Mouse (Mus musculus) heart, embryonic 13.5 days (tissue): Measurements from ENCODE around the gene Zfp971. TPM values are rescaled to one million over a fixed set of nuclear protein-coding genes. Genes with fewer than 3 reads are reported as not detected.
"Not testable (repeated sequence)": the region's sequence is repeated elsewhere in the genome, so short reads cannot be mapped to it uniquely, and the experiment has no call there.

Experiments used
- ATAC-seq: fragments of 200-750 bp; cut with Nextera tagmentation; 2 replicates; pipeline ENCODE4 v1.8.0; 2017; ENCODE audit warnings: moderate TSS enrichment; ENCODE audit not compliant: insufficient number of reproducible peaks, low FRiP score, low TSS enrichment; ENCODE audit errors: extremely low read depth
- H3K27ac ChIP-seq: fragments of 300-500 bp; sonication (generic); replicated peaks from 2 replicates; pipeline ENCODE4 v1.5.1; 2015; ENCODE audit warnings: moderate library complexity, mild to moderate bottlenecking, inconsistent platforms
- H3K27me3 ChIP-seq: fragments of 300-500 bp; sonication (generic); replicated peaks from 2 replicates; pipeline ENCODE4 v1.6.1; 2015; ENCODE audit warnings: mild to moderate bottlenecking, inconsistent platforms
- H3K36me3 ChIP-seq: fragments of 300-500 bp; sonication (generic); 2 replicates; pipeline ENCODE4 v1.6.1; 2015; ENCODE audit warnings: mild to moderate bottlenecking, inconsistent platforms
- H3K4me1 ChIP-seq: fragments of 300-500 bp; sonication (generic); 2 replicates; pipeline ENCODE4 v1.6.1; 2015; ENCODE audit warnings: inconsistent platforms
- H3K4me2 ChIP-seq: fragments of 300-500 bp; sonication (generic); 2 replicates; pipeline ENCODE4 v1.6.1; 2015; ENCODE audit warnings: inconsistent platforms, mild to moderate bottlenecking, moderate library complexity
- H3K4me3 ChIP-seq: fragments of 300-500 bp; sonication (generic); 2 replicates; pipeline ENCODE4 v1.5.1; 2015; ENCODE audit warnings: moderate library complexity, mild to moderate bottlenecking, inconsistent platforms
- H3K9ac ChIP-seq: fragments of 300-500 bp; sonication (generic); 2 replicates; pipeline ENCODE4 v1.6.1; 2015; ENCODE audit warnings: inconsistent platforms, mild to moderate bottlenecking, moderate library complexity
- H3K9me3 ChIP-seq: fragments of 300-500 bp; sonication (generic); 2 replicates; pipeline ENCODE4 v1.6.1; 2016; ENCODE audit warnings: inconsistent platforms
- WGBS: fragments of 180-500 bp; shearing (Covaris S2); methylation state at CpG from one replicate; pipeline ENCODE4 v1.1.7; 2015; ENCODE audit warnings: mixed read lengths; 5-methylcytosine and 5-hydroxymethylcytosine counted together
- polyA plus RNA-seq: library from polyadenylated mRNA; unstranded; fragments of >200 nt; fragmentation: Nextera tagmentation; extraction: Ambion mirVana; gene quantifications from 2 replicates; pipeline ENCODE4 v1.2.1, GENCODE M21; 2015

Gene Zfp971
- polyA plus RNA-seq = 13.0 and 17.2 TPM in 2 replicates

DNA sequence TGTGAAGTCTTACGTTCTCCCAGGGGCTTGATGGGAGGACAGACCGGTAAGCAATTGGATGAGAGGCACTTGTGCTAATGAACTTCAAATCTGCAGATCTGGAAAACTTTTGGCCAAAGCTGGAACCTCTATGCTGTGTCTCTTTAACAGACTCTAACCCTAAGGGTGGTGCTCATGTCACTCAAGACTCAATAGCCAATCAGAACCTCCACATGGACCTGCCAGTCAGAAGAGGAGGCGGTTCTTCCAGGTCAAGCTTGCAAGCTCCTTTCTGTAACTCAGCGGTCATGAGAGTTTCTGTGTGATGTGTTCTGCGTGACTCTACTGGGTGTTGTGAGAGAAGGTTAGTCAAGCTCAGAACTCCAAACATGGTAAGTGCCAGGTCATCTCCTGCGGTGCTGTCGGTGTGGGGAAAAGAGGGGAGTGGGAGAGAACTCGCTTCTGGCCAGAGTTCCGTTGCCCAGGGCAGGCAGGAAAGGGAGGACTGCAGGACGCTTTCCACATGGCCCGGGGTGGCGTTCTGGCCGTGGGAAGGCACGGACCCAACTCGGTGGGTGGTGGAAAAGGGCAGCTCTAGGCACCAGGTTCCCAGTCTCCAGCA is at the start of gene Zfp971:
Zfp971 (plus strand) TSS at position 274 of the 601 bp plus-strand sequence.
- Histone ChIP-seq H3K27ac (peak within 1 kb of the TSS; percentile 50; the same call in 1 of the 2 replicates), H3K9ac (peak within 1 kb of the TSS; percentile 85), H3K4me3 (peak within 1 kb of the TSS; percentile 71), H3K4me2 (peak within 1 kb of the TSS; percentile 69)
- ATAC-seq, H3K27me3 ChIP-seq, H3K9me3 ChIP-seq, H3K4me1 ChIP-seq, H3K36me3 ChIP-seq: not testable (repeated sequence)
- 1% methylated on average over 13 of the region's 15 CpGs for WGBS

- not testable (repeated sequence) for H3K4me3 ChIP-seq, H3K27ac ChIP-seq, H3K36me3 ChIP-seq, H3K9ac ChIP-seq, H3K4me2 ChIP-seq, H3K27me3 ChIP-seq, ATAC-seq, H3K9me3 ChIP-seq, H3K4me1 ChIP-seq
- 65% methylated on average over 7 of the region's 7 CpGs for WGBS
Measured at GRCm38 (mm10) chr2:177974814-177975213, 48.3 kb upstream of the Zfp971 start.

- H3K9ac ChIP-seq, H3K4me2 ChIP-seq, H3K36me3 ChIP-seq, H3K4me1 ChIP-seq, ATAC-seq, H3K4me3 ChIP-seq, H3K9me3 ChIP-seq, H3K27me3 ChIP-seq, H3K27ac ChIP-seq: not testable (repeated sequence)
- WGBS = 65% methylated on average over 3 of the region's 3 CpGs
Measured at GRCm38 (mm10) chr2:178019486-178019885, 3.6 kb upstream of the Zfp971 start.

DNA sequence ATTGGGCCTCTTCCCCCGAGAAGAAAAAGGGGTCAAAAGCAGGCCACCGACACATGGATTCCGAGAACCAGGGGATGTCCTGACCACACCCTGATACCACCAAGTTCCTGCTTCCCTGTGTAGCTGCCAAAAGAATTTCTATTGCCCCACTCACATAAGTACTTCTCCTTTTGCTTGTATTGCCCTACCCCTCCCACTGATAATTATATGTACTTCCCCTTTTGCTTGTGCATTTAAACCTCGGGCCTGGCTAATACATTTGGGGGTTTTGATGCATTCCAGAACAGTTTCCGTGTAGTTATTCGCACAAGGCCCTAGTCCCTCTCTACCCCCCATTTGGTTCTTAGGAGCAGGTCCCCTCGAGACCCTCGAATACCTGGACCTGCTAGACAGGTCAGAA is 2.3 kb upstream of the Zfp971 start:
- WGBS = 66% methylated on average over 8 of the region's 8 CpGs
- not testable (repeated sequence) for H3K4me3 ChIP-seq, H3K4me1 ChIP-seq, H3K27me3 ChIP-seq, H3K4me2 ChIP-seq, H3K27ac ChIP-seq, H3K9ac ChIP-seq, ATAC-seq, H3K36me3 ChIP-seq, H3K9me3 ChIP-seq

DNA sequence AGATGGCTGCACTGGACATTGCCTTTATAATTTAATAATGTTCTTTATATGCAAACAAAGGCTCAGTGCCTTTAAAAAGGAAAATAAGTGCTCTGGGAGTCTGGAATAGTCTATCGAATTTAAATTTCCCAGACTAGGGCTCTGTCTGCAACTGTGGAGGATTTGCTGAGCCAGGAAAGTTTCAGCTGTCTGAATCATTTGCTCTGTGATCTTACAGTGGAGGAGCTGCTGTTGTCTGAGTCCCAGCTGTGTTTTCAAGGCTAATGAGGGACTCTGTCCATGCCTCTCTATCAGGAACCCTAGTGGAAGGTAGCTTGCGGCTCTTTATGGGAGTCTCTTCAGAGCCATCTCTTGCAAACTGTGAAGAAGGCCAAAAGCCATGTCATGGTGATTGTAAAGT is 777 bp downstream of the Zfp971 start:
- ATAC-seq, H3K9me3 ChIP-seq, H3K36me3 ChIP-seq, H3K27ac ChIP-seq, H3K4me1 ChIP-seq, H3K27me3 ChIP-seq: not testable (repeated sequence)
- Histone ChIP-seq H3K4me3 (peak overlapping the region; percentile 71), H3K9ac (peak overlapping the region; percentile 85), H3K4me2 (peak overlapping the region; percentile 69)
- WGBS = 16% methylated on average over 2 of the region's 2 CpGs

DNA sequence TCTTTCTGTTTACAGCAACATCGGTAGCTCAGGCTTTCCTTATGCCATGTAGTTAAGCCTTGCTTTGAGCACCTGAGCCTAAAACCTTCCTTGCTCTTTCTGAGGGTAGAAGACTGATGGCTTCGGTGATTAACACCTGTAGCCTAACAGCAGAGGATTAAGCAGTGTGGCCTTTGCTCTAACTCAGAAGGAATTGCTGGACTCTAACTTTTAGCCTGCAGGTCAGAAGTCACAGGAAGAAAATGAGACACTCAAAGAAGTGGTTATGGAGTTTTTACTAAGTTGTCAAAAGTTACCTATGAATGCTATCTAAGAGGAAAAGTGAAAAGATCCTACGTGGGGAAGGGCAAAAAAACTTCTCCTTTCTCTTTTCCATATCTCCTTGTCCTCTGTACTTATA is 4.5 kb downstream of the Zfp971 start:
- not testable (repeated sequence) for H3K9ac ChIP-seq, H3K36me3 ChIP-seq, H3K4me1 ChIP-seq, H3K27me3 ChIP-seq, H3K4me2 ChIP-seq, ATAC-seq, H3K4me3 ChIP-seq, H3K9me3 ChIP-seq, H3K27ac ChIP-seq
- 85% methylated on average over 3 of the region's 3 CpGs for whole genome bisulfite sequencing

GRCm38 (mm10) chr2:178058195-178058594 is 35.1 kb downstream of the Zfp971 start:
- no peak overlapping the region for H3K4me2 ChIP-seq
- no peak overlapping the region for H3K4me3 ChIP-seq
- peaks cover 3% of the 10 kb centered on the region; the same call in 1 of the 2 replicates for H3K4me1 ChIP-seq
- H3K9me3 ChIP-seq = 0 out of 2 replicates have a peak, but pooled peaks cover 4% of the 10 kb centered on the region
- no peak overlapping the region for H3K9ac ChIP-seq
- H3K27me3 ChIP-seq = no peaks in the 10 kb centered on the region
- H3K36me3 ChIP-seq = peaks cover 23% of the 10 kb centered on the region
- no peak for ATAC-seq
- H3K27ac ChIP-seq = no peak overlapping the region
- 9% methylated on average over 1 of the region's 1 CpGs for WGBS

DNA sequence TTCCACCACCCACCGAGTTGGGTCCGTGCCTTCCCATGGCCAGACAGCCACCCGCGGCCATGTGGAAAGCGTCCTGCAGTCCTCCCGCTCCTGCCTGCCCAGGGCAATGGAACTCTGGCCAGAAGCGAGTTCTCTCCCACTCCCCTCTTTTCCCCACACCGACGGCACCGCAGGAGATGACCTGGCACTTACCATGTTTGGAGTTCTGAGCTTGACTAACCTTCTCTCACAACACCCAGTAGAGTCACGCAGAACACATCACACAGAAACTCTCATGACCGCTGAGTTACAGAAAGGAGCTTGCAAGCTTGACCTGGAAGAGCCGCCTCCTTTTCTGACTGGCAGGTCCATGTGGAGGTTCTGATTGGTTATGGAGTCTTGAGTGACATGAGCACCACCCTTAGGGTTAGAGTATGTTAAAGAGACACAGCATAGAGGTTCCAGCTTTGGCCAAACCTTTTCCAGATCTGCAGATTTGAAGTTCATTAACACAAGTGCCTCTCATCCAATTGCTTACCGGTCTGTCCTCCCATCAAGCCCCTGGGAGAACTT is 55.2 kb downstream of the Zfp971 start, which contains the start of gene Zfp931:
Zfp931 (minus strand) TSS at position 311 of the 552 bp plus-strand sequence.
- H3K27me3 ChIP-seq, H3K4me1 ChIP-seq, H3K9me3 ChIP-seq, H3K27ac ChIP-seq, ATAC-seq, H3K36me3 ChIP-seq: not testable (repeated sequence)
- 0% methylated on average over 6 of the region's 14 CpGs for WGBS
- Histone ChIP-seq H3K4me3 (peak within 1 kb of the TSS; percentile 58), H3K9ac (peak within 1 kb of the TSS; percentile 78), H3K4me2 (peak within 1 kb of the TSS; percentile 66)

Other genes with a start within 250 kb of the Zfp971 start
- gene Gm14325, start 182.9 kb upstream of the Zfp971 start, polyA plus RNA-seq = 35.2 and 35.6 TPM in 2 replicates
- gene Gm14327, start 126.2 kb upstream of the Zfp971 start, polyA plus RNA-seq = 4.1 TPM in 2 replicates
- 0.48 and 0.53 TPM in 2 replicates for gene Zfp972, start 97.7 kb upstream of the Zfp971 start, polyA plus RNA-seq
- 19.8 and 21.4 TPM in 2 replicates for gene Gm14326, start 66.0 kb upstream of the Zfp971 start, polyA plus RNA-seq
- 13.7 and 13.9 TPM in 2 replicates for gene Zfp931, start 55.2 kb downstream of the Zfp971 start, polyA plus RNA-seq
- 6.3 and 6.8 TPM in 2 replicates for gene Phactr3, start 95.7 kb downstream of the Zfp971 start, polyA plus RNA-seq